Mouse (Mus musculus) heart, postnatal 10 days (tissue): ENCODE results near the gene Eml3. TPM values are rescaled to one million over a fixed set of nuclear protein-coding genes. Genes with fewer than 3 reads are reported as not detected.
"Not testable (repeated sequence)": the region's sequence is repeated elsewhere in the genome, so short reads cannot be mapped to it uniquely, and the experiment has no call there.

Source experiments
- DNase-seq, 2 experiments: peaks; one replicate each; pipeline ENCODE4 v3.0.0; 2021
- intact Hi-C: fragments of 180-260 bp; cut with DNase I; formaldehyde crosslinking; loops from one replicate; pipeline ENCODE4 v1.15.1; 2025
- total RNA-seq, 2 experiments: library from RNA; stranded (reverse); gene quantifications; 2 replicates each; pipeline ENCODE4 v1.2.3; 2021

The Eml3 gene
- total RNA-seq: 10 to 100 TPM; 16.7 to 18.7 TPM

- DNase-seq: peak; percentile 94 to 95
- intact Hi-C loops: no loop called here
Observed at GRCm38 (mm10) chr19:8929224-8930088, at the start of gene Eml3, which contains the start of gene Rom1. Eml3 (plus strand) TSS chr19:8929552. Rom1 (minus strand) TSS chr19:8929356.

GRCm38 (mm10) chr19:8880311-8881033, 48.9 kb upstream of the Eml3 start, which contains the start of gene Uqcc3:
Uqcc3 (minus strand) TSS chr19:8880923.
- intact Hi-C loops: no loop called here
- peak; percentile 92 to 94 for DNase-seq

GRCm38 (mm10) chr19:8881034-8881392, 48.3 kb upstream of the Eml3 start:
- no peak for DNase-seq
- intact Hi-C loops: no loop called here

GRCm38 (mm10) chr19:8883616-8884015, 45.7 kb upstream of the Eml3 start, which contains the start of the genes Lbhd1 and Gm49403:
Lbhd1 (plus strand) TSS chr19:8883732.
Gm49403 (plus strand) TSS chr19:8883930.
- DNase-seq: no peak
- intact Hi-C loops: no loop called here

GRCm38 (mm10) chr19:8886916-8887584, 42.3 kb upstream of the Eml3 start:
- intact Hi-C loops: no loop called here
- no peak for DNase-seq

- intact Hi-C loops: no loop called here
- DNase-seq: no peak
Observed at GRCm38 (mm10) chr19:8887585-8888463, 41.5 kb upstream of the Eml3 start.

- DNase-seq: peak; percentile 96 to 97
- intact Hi-C loops: no loop called here
Observed at GRCm38 (mm10) chr19:8888511-8889385, 40.6 kb upstream of the Eml3 start, which contains the start of the genes 1810009A15Rik and Gm49416. 1810009A15Rik (plus strand) TSS chr19:8888853. Gm49416 (plus strand) TSS chr19:8888926.

GRCm38 (mm10) chr19:8892829-8893766, 36.3 kb upstream of the Eml3 start, which contains the start of gene Ints5:
Ints5 (plus strand) TSS chr19:8893005.
- intact Hi-C loops: no loop called here

GRCm38 (mm10) chr19:8895397-8895960, 33.9 kb upstream of the Eml3 start:
- no peak for DNase-seq
- intact Hi-C loops: no loop called here

More at GRCm38 (mm10) chr19:8892829-8893766, 36.3 kb upstream of the Eml3 start, which contains the start of gene Ints5:
- peak; percentile 91 to 92 for DNase-seq

- intact Hi-C loops, DNase-seq: not testable (repeated sequence)
Observed at GRCm38 (mm10) chr19:8896231-8896630, 33.1 kb upstream of the Eml3 start.

GRCm38 (mm10) chr19:8897211-8897864, 32.0 kb upstream of the Eml3 start:
- intact Hi-C loops: not testable (repeated sequence)
- DNase-seq: peak; percentile 60 to 72

- peak; percentile 96 to 98 for DNase-seq
- intact Hi-C loops: no loop called here
Observed at GRCm38 (mm10) chr19:8897865-8898495, 31.4 kb upstream of the Eml3 start, which contains the start of gene Ganab. Ganab (plus strand) TSS chr19:8898071.

- intact Hi-C loops: no loop called here
- no peak for DNase-seq
Observed at GRCm38 (mm10) chr19:8898576-8898975, 30.8 kb upstream of the Eml3 start.

GRCm38 (mm10) chr19:8899079-8899478, 30.3 kb upstream of the Eml3 start:
- no peak for DNase-seq
- intact Hi-C loops: no loop called here

GRCm38 (mm10) chr19:8903412-8903811, 25.9 kb upstream of the Eml3 start:
- DNase-seq: no peak
- intact Hi-C loops: no loop called here

GRCm38 (mm10) chr19:8908531-8908930, 20.8 kb upstream of the Eml3 start:
- intact Hi-C loops: no loop called here
- no peak for DNase-seq
